Mouse (Mus musculus) heart, embryonic 13.5 days (tissue): ENCODE measurements around the gene Syn3. TPM values are rescaled to one million over a fixed set of nuclear protein-coding genes. Genes with fewer than 3 reads are reported as not detected.

Source experiments
- ATAC-seq: fragments of 200-750 bp; cut with Nextera tagmentation; 2 replicates; pipeline ENCODE4 v1.8.0; 2017; ENCODE audit warnings: moderate TSS enrichment; ENCODE audit not compliant: insufficient number of reproducible peaks, low FRiP score, low TSS enrichment; ENCODE audit errors: extremely low read depth
- H3K27ac ChIP-seq: fragments of 300-500 bp; sonication (generic); replicated peaks from 2 replicates; pipeline ENCODE4 v1.5.1; 2015; ENCODE audit warnings: moderate library complexity, mild to moderate bottlenecking, inconsistent platforms
- H3K27me3 ChIP-seq: fragments of 300-500 bp; sonication (generic); replicated peaks from 2 replicates; pipeline ENCODE4 v1.6.1; 2015; ENCODE audit warnings: mild to moderate bottlenecking, inconsistent platforms
- H3K36me3 ChIP-seq: fragments of 300-500 bp; sonication (generic); 2 replicates; pipeline ENCODE4 v1.6.1; 2015; ENCODE audit warnings: mild to moderate bottlenecking, inconsistent platforms
- H3K4me1 ChIP-seq: fragments of 300-500 bp; sonication (generic); 2 replicates; pipeline ENCODE4 v1.6.1; 2015; ENCODE audit warnings: inconsistent platforms
- H3K4me2 ChIP-seq: fragments of 300-500 bp; sonication (generic); 2 replicates; pipeline ENCODE4 v1.6.1; 2015; ENCODE audit warnings: inconsistent platforms, mild to moderate bottlenecking, moderate library complexity
- H3K4me3 ChIP-seq: fragments of 300-500 bp; sonication (generic); 2 replicates; pipeline ENCODE4 v1.5.1; 2015; ENCODE audit warnings: moderate library complexity, mild to moderate bottlenecking, inconsistent platforms
- H3K9ac ChIP-seq: fragments of 300-500 bp; sonication (generic); 2 replicates; pipeline ENCODE4 v1.6.1; 2015; ENCODE audit warnings: inconsistent platforms, mild to moderate bottlenecking, moderate library complexity
- H3K9me3 ChIP-seq: fragments of 300-500 bp; sonication (generic); 2 replicates; pipeline ENCODE4 v1.6.1; 2016; ENCODE audit warnings: inconsistent platforms
- WGBS: fragments of 180-500 bp; shearing (Covaris S2); methylation state at CpG from one replicate; pipeline ENCODE4 v1.1.7; 2015; ENCODE audit warnings: mixed read lengths; 5-methylcytosine and 5-hydroxymethylcytosine counted together
- polyA plus RNA-seq: library from polyadenylated mRNA; unstranded; fragments of >200 nt; fragmentation: Nextera tagmentation; extraction: Ambion mirVana; gene quantifications from 2 replicates; pipeline ENCODE4 v1.2.1, GENCODE M21; 2015

Gene Syn3
- polyA plus RNA-seq, 1 experiment from 2014 or later = 1.5 TPM

GRCm38 (mm10) chr10:86137589-86138173, 361.0 kb downstream of the Syn3 start:
- Histone ChIP-seq H3K4me3 (no peak overlapping the region), H3K36me3 (no peaks in the 10 kb centered on the region), H3K27ac (no peak overlapping the region), H3K4me1 (peaks cover 16% of the 10 kb centered on the region), H3K9ac (no peak overlapping the region), H3K4me2 (no peak overlapping the region), H3K27me3 (peaks cover 18% of the 10 kb centered on the region; the same call in 1 of the 2 replicates), H3K9me3 (no peaks in the 10 kb centered on the region)
- no peak for ATAC-seq
- 48% methylated on average over 5 of the region's 5 CpGs for WGBS

GRCm38 (mm10) chr10:86137106-86137505, 361.6 kb downstream of the Syn3 start:
- peaks cover 16% of the 10 kb centered on the region for H3K4me1 ChIP-seq
- H3K4me3 ChIP-seq = no peak overlapping the region

GRCm38 (mm10) chr10:86136249-86136648, 362.4 kb downstream of the Syn3 start:
- H3K27me3 ChIP-seq = peaks cover 18% of the 10 kb centered on the region; the same call in 1 of the 2 replicates
- H3K9me3 ChIP-seq = no peaks in the 10 kb centered on the region
- H3K36me3 ChIP-seq = no peaks in the 10 kb centered on the region
- peaks cover 16% of the 10 kb centered on the region for H3K4me1 ChIP-seq
- no peak overlapping the region for H3K9ac ChIP-seq
- 85% methylated on average over 1 of the region's 1 CpGs for WGBS
- H3K4me2 ChIP-seq = no peak overlapping the region
- no peak for ATAC-seq
- H3K4me3 ChIP-seq = no peak overlapping the region
- H3K27ac ChIP-seq = no peak overlapping the region

More at GRCm38 (mm10) chr10:86137106-86137505, 361.6 kb downstream of the Syn3 start:
- H3K9ac ChIP-seq = no peak overlapping the region
- H3K27ac ChIP-seq = no peak overlapping the region
- H3K4me2 ChIP-seq = no peak overlapping the region
- no peaks in the 10 kb centered on the region for H3K9me3 ChIP-seq
- 53% methylated on average over 3 of the region's 3 CpGs for WGBS
- no peak for ATAC-seq
- no peaks in the 10 kb centered on the region for H3K36me3 ChIP-seq
- peaks cover 18% of the 10 kb centered on the region; the same call in 1 of the 2 replicates for H3K27me3 ChIP-seq

- Histone ChIP-seq H3K27ac (no peak overlapping the region), H3K27me3 (peaks cover 18% of the 10 kb centered on the region; the same call in 1 of the 2 replicates), H3K4me3 (no peak overlapping the region), H3K9me3 (no peaks in the 10 kb centered on the region), H3K9ac (no peak overlapping the region), H3K36me3 (no peaks in the 10 kb centered on the region), H3K4me1 (peaks cover 16% of the 10 kb centered on the region), H3K4me2 (no peak overlapping the region)
- ATAC-seq = no peak
- 57% methylated on average over 6 of the region's 6 CpGs for WGBS
These were observed 363.8 kb downstream of the Syn3 start for GRCm38 (mm10) chr10:86134848-86135247.

GRCm38 (mm10) chr10:86134336-86134735, 364.4 kb downstream of the Syn3 start:
- Histone ChIP-seq H3K9me3 (no peaks in the 10 kb centered on the region), H3K27ac (no peak overlapping the region), H3K4me1 (peaks cover 15% of the 10 kb centered on the region), H3K4me2 (no peak overlapping the region), H3K9ac (no peak overlapping the region), H3K27me3 (peaks cover 18% of the 10 kb centered on the region; the same call in 1 of the 2 replicates), H3K36me3 (no peaks in the 10 kb centered on the region), H3K4me3 (no peak overlapping the region)
- ATAC-seq = no peak
- 71% methylated on average over 5 of the region's 5 CpGs for WGBS

- Histone ChIP-seq H3K36me3 (no peaks in the 10 kb centered on the region), H3K4me1 (peaks cover 2% of the 10 kb centered on the region), H3K4me3 (no peak overlapping the region), H3K27me3 (peaks cover 19% of the 10 kb centered on the region; the same call in 1 of the 2 replicates), H3K4me2 (no peak overlapping the region), H3K9me3 (no peaks in the 10 kb centered on the region), H3K9ac (no peak overlapping the region), H3K27ac (no peak overlapping the region)
- ATAC-seq = no peak
- 65% methylated on average over 10 of the region's 10 CpGs for WGBS
These were observed 366.2 kb downstream of the Syn3 start for GRCm38 (mm10) chr10:86132420-86132956.

- Histone ChIP-seq H3K4me3 (no peak overlapping the region), H3K4me2 (no peak overlapping the region), H3K27me3 (peaks cover 14% of the 10 kb centered on the region; the same call in 1 of the 2 replicates), H3K9me3 (no peaks in the 10 kb centered on the region), H3K9ac (no peak overlapping the region), H3K4me1 (0 out of 2 replicates have a peak, but pooled peaks cover 4% of the 10 kb centered on the region), H3K36me3 (no peaks in the 10 kb centered on the region), H3K27ac (no peak overlapping the region)
- WGBS = 76% methylated on average over 6 of the region's 6 CpGs
- ATAC-seq = no peak
These were observed 369.6 kb downstream of the Syn3 start for GRCm38 (mm10) chr10:86129046-86129445.

- Histone ChIP-seq H3K27me3 (0 out of 2 replicates have a peak, but pooled peaks cover 5% of the 10 kb centered on the region), H3K36me3 (no peaks in the 10 kb centered on the region), H3K27ac (no peak overlapping the region), H3K4me2 (no peak overlapping the region), H3K4me3 (no peak overlapping the region), H3K4me1 (0 out of 2 replicates have a peak, but pooled peaks cover 4% of the 10 kb centered on the region), H3K9me3 (no peaks in the 10 kb centered on the region), H3K9ac (no peak overlapping the region)
- no peak for ATAC-seq
- 48% methylated on average over 11 of the region's 11 CpGs for WGBS
These were observed 372.2 kb downstream of the Syn3 start for GRCm38 (mm10) chr10:86126478-86126877.

- H3K36me3 ChIP-seq = no peaks in the 10 kb centered on the region
- no peaks in the 10 kb centered on the region for H3K9me3 ChIP-seq
- 0 out of 2 replicates have a peak, but pooled peaks cover 5% of the 10 kb centered on the region for H3K27me3 ChIP-seq
- 0 out of 2 replicates have a peak, but pooled peaks cover 4% of the 10 kb centered on the region for H3K4me1 ChIP-seq
- no peak overlapping the region for H3K4me2 ChIP-seq
- H3K4me3 ChIP-seq = no peak overlapping the region
- H3K27ac ChIP-seq = no peak overlapping the region
- H3K9ac ChIP-seq = no peak overlapping the region
- 86% methylated on average over 2 of the region's 2 CpGs for WGBS
- ATAC-seq = no peak
These were observed 373.3 kb downstream of the Syn3 start for GRCm38 (mm10) chr10:86125421-86125820.

GRCm38 (mm10) chr10:86124115-86124514, 374.6 kb downstream of the Syn3 start:
- H3K9me3 ChIP-seq = no peaks in the 10 kb centered on the region
- 58% methylated on average over 4 of the region's 4 CpGs for WGBS

GRCm38 (mm10) chr10:86123224-86123623, 375.5 kb downstream of the Syn3 start:
- H3K9ac ChIP-seq = no peak overlapping the region
- 0 out of 2 replicates have a peak, but pooled peaks cover 4% of the 10 kb centered on the region for H3K4me1 ChIP-seq
- 0 out of 2 replicates have a peak, but pooled peaks cover 5% of the 10 kb centered on the region for H3K27me3 ChIP-seq
- H3K4me2 ChIP-seq = no peak overlapping the region
- 78% methylated on average over 2 of the region's 2 CpGs for WGBS
- no peak overlapping the region for H3K27ac ChIP-seq
- ATAC-seq = no peak
- H3K9me3 ChIP-seq = no peaks in the 10 kb centered on the region
- H3K4me3 ChIP-seq = no peak overlapping the region
- H3K36me3 ChIP-seq = no peaks in the 10 kb centered on the region

More at GRCm38 (mm10) chr10:86124115-86124514, 374.6 kb downstream of the Syn3 start:
- 0 out of 2 replicates have a peak, but pooled peaks cover 5% of the 10 kb centered on the region for H3K27me3 ChIP-seq
- H3K4me1 ChIP-seq = 0 out of 2 replicates have a peak, but pooled peaks cover 4% of the 10 kb centered on the region
- no peak overlapping the region for H3K4me3 ChIP-seq
- H3K36me3 ChIP-seq = no peaks in the 10 kb centered on the region
- no peak for ATAC-seq
- no peak overlapping the region for H3K9ac ChIP-seq
- H3K27ac ChIP-seq = no peak overlapping the region
- no peak overlapping the region for H3K4me2 ChIP-seq
